Mouse (Mus musculus) lung, postnatal 4 days (tissue): ENCODE data around the gene Upk3a.
A peak's percentile ranks its signal among the peaks of the same experiment; 100 is the strongest.

Experiments
- DNase-seq, 2 experiments: peaks; one replicate each; pipeline ENCODE4 v3.0.0; 2021

Upk3a gene

DNA sequence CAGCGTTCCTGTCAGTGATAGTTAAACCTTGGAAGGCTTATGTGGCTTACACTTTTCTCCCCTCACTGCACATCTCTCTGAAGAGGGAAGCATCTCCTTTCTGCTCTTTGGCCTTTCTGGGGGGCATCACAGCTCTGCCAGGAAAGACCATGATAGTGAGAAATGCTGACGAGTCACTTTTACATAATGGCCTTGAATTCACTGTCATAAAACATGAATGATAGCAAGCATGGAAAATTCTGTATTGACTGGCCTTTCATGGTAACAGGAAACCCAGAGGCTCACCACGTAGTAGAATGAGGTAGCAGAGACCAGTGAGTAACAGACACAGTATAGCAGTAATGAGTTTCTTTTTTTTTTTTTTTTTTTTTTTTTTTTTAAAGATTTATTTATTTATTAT is 37.2 kb downstream of the Upk3a start:
- no peak for DNase-seq

DNA sequence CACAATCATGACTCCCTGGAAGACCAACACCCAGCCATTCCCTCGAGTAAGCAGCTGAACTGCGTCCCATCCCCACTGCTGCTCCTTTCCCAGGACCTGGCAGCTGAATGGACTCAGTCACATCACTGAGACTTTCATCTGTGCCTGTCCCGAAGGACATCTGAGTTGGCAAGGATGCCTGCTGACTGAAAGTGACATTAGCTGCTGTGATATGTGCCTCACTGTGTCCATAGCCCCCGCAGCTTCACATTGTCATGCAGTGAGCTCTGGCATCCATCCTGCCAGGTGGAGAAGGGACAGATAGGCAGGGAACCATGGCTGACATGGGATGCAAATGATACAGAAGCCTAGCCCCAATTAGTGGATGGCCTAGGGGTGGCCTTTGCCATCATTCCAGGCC is 38.2 kb downstream of the Upk3a start:
- no peak for DNase-seq

DNA sequence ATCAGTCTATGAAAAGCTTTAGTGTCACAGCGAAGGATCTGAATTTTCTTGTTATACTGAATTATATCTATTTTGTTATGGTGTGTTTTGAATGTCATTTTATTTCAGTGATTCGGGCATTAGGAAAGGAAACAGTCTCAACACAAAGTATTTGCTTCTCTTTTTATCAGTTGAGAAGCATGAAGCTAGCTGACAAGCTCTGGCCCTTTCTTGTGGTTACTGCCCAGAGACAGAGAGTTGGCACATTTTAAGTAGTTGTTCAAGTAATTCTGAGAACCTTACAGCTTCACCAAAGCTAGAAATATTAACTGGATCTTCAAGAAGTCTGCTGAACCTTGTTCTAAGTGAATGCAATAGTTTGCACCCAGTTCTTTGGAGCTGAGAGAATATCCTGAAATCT is 46.5 kb downstream of the Upk3a start:
- DNase-seq: no peak

GRCm38 (mm10) chr15:85070561-85070960 is 53.6 kb downstream of the Upk3a start:
- DNase-seq: peak in 1 of 2 experiments; percentile 39
